Mouse (Mus musculus) macrophage (primary cell): Measurements from ENCODE around the gene Rlf. TPM values are rescaled to one million over a fixed set of nuclear protein-coding genes. Genes with fewer than 3 reads are reported as not detected.
"Not testable (repeated sequence)": the region's sequence is repeated elsewhere in the genome, so short reads cannot be mapped to it uniquely, and the experiment has no call there.

Experiments used
- H3K27ac ChIP-seq: fragments of 350-480 bp; formaldehyde crosslinking; 2 replicates; pipeline ENCODE4 v1.9.0; 2021
- H3K36me3 ChIP-seq: fragments of 350-480 bp; formaldehyde crosslinking; 2 replicates; pipeline ENCODE4 v1.9.0; 2021; ENCODE audit errors: inconsistent target
- H3K4me3 ChIP-seq: fragments of 350-480 bp; formaldehyde crosslinking; 2 replicates; pipeline ENCODE4 v1.9.0; 2021; ENCODE audit errors: inconsistent target
- H3K79me2 ChIP-seq: fragments of 350-480 bp; formaldehyde crosslinking; 2 replicates; pipeline ENCODE4 v1.9.0; 2021; ENCODE audit errors: inconsistent target
- WGBS: methylation state at CpG from one replicate; pipeline ENCODE4 v1.1.7; 2026; ENCODE audit warnings: inconsistent platforms; ENCODE audit not compliant: missing documents; 5-methylcytosine and 5-hydroxymethylcytosine counted together
- polyA plus RNA-seq: library from polyadenylated mRNA; stranded (reverse); fragments of 250-400 nt; gene quantifications from 3 replicates; pipeline ENCODE4 v1.2.4, GENCODE M21; 2018; ENCODE audit warnings: inconsistent platforms

Gene Rlf
- polyA plus RNA-seq, 1 experiment from 2014 or later, result 9.6 TPM

GRCm38 (mm10) chr4:121197856-121198255 lies 17.0 kb downstream of the Rlf start:
- Histone ChIP-seq H3K36me3 (no peaks in the 10 kb centered on the region), H3K27ac (no peak overlapping the region), H3K4me3 (no peak overlapping the region), H3K79me2 (peaks cover 100% of the 10 kb centered on the region)
- WGBS, result 85% methylated on average over 4 of the region's 4 CpGs

- no peak overlapping the region for H3K27ac ChIP-seq
- 18% methylated on average over 4 of the region's 4 CpGs for WGBS
- peaks cover 100% of the 10 kb centered on the region for H3K79me2 ChIP-seq
- H3K4me3 ChIP-seq, result no peak overlapping the region
- no peaks in the 10 kb centered on the region for H3K36me3 ChIP-seq
Measured at GRCm38 (mm10) chr4:121196995-121197394, 17.9 kb downstream of the Rlf start.

- Histone ChIP-seq H3K4me3 (no peak overlapping the region), H3K27ac (no peak overlapping the region), H3K36me3 (no peaks in the 10 kb centered on the region), H3K79me2 (peaks cover 100% of the 10 kb centered on the region)
- 7% methylated on average over 2 of the region's 2 CpGs for WGBS
Measured at GRCm38 (mm10) chr4:121196205-121196604, 18.7 kb downstream of the Rlf start.

- Histone ChIP-seq H3K27ac (no peak overlapping the region), H3K36me3 (0 out of 2 replicates have a peak, but pooled peaks cover 7% of the 10 kb centered on the region), H3K79me2 (peaks cover 100% of the 10 kb centered on the region), H3K4me3 (no peak overlapping the region)
Measured at GRCm38 (mm10) chr4:121194736-121195135, 20.1 kb downstream of the Rlf start.

- WGBS, result 91% methylated on average over 2 of the region's 2 CpGs
- peaks cover 15% of the 10 kb centered on the region for H3K36me3 ChIP-seq
- no peak overlapping the region for H3K27ac ChIP-seq
- H3K79me2 ChIP-seq, result peaks cover 100% of the 10 kb centered on the region
- H3K4me3 ChIP-seq, result no peak overlapping the region
Measured at GRCm38 (mm10) chr4:121192306-121192705, 22.6 kb downstream of the Rlf start.

GRCm38 (mm10) chr4:121189341-121189740 lies 25.5 kb downstream of the Rlf start:
- Histone ChIP-seq H3K79me2 (peaks cover 82% of the 10 kb centered on the region), H3K4me3 (no peak overlapping the region), H3K27ac (no peak overlapping the region), H3K36me3 (peaks cover 36% of the 10 kb centered on the region)
- WGBS, result 92% methylated on average over 3 of the region's 3 CpGs

- Histone ChIP-seq H3K79me2 (peaks cover 4% of the 10 kb centered on the region; the same call in 1 of the 2 replicates), H3K27ac (no peak overlapping the region), H3K4me3 (no peak overlapping the region), H3K36me3 (peaks cover 22% of the 10 kb centered on the region)
- 100% methylated on average over 3 of the region's 3 CpGs for WGBS
Measured at GRCm38 (mm10) chr4:121179669-121180068, 35.2 kb downstream of the Rlf start.

- no peak overlapping the region for H3K27ac ChIP-seq
- H3K79me2 ChIP-seq, result no peaks in the 10 kb centered on the region
- WGBS, result 96% methylated on average over 2 of the region's 2 CpGs
- H3K4me3 ChIP-seq, result no peak overlapping the region
- H3K36me3 ChIP-seq, result peaks cover 32% of the 10 kb centered on the region
Measured at GRCm38 (mm10) chr4:121167656-121168055, 47.2 kb downstream of the Rlf start.

GRCm38 (mm10) chr4:121166697-121167096 lies 48.2 kb downstream of the Rlf start:
- H3K27ac ChIP-seq, H3K79me2 ChIP-seq, H3K4me3 ChIP-seq: not testable (repeated sequence)
- WGBS, result 100% methylated on average over 1 of the region's 5 CpGs
- H3K36me3 ChIP-seq, result peaks cover 32% of the 10 kb centered on the region

GRCm38 (mm10) chr4:121163501-121164030 lies 51.3 kb downstream of the Rlf start:
- Histone ChIP-seq H3K4me3 (no peak overlapping the region), H3K27ac (no peak overlapping the region), H3K36me3 (peaks cover 13% of the 10 kb centered on the region), H3K79me2 (0 out of 2 replicates have a peak, but pooled peaks cover 3% of the 10 kb centered on the region)
- WGBS, result 96% methylated on average over 2 of the region's 2 CpGs

- H3K79me2 ChIP-seq, result no peaks in the 10 kb centered on the region
- no peak within 1 kb of the TSS for H3K4me3 ChIP-seq
- WGBS, result 88% methylated on average over 2 of the region's 2 CpGs
- H3K36me3 ChIP-seq, result no peaks in the 10 kb centered on the region
- no peak within 1 kb of the TSS for H3K27ac ChIP-seq
Measured at GRCm38 (mm10) chr4:121109126-121109525, 105.8 kb downstream of the Rlf start, which contains the start of gene Tmco2. Gene Tmco2 (minus strand): TSS chr4:121109226.

- Histone ChIP-seq H3K4me3 (no peak overlapping the region), H3K79me2 (no peaks in the 10 kb centered on the region)
- 88% methylated on average over 4 of the region's 4 CpGs for WGBS
Measured at GRCm38 (mm10) chr4:121103304-121103703, 111.6 kb downstream of the Rlf start.

GRCm38 (mm10) chr4:121097650-121098378 lies 117.1 kb downstream of the Rlf start, which contains the start of gene Zmpste24:
Gene Zmpste24 (minus strand): TSS chr4:121098241.
- WGBS, result 1% methylated on average over 39 of the region's 39 CpGs
- H3K4me3 ChIP-seq, result peak within 1 kb of the TSS; percentile 98
- H3K79me2 ChIP-seq, result peaks cover 16% of the 10 kb centered on the region; the same call in 1 of the 2 replicates
- H3K27ac ChIP-seq, result 0 out of 2 replicates have a peak within 1 kb of the TSS, but pooled peaks have one; percentile 12
- peaks cover 6% of the 10 kb centered on the region; the same call in 1 of the 2 replicates for H3K36me3 ChIP-seq

More at GRCm38 (mm10) chr4:121103304-121103703, 111.6 kb downstream of the Rlf start:
- Histone ChIP-seq H3K36me3 (no peaks in the 10 kb centered on the region), H3K27ac (no peak overlapping the region)
